Mouse (Mus musculus) ovary, adult 2 months (tissue): ENCODE measurements around the gene Olfm1. TPM values are rescaled to one million over a fixed set of nuclear protein-coding genes. Genes with fewer than 3 reads are reported as not detected.

Experiments
- polyA plus RNA-seq: library from polyadenylated mRNA; depleted of rRNA; stranded (reverse); fragments of >200 nt; gene quantifications from 2 replicates; pipeline ENCODE4 v1.2.3, GENCODE M21; 2012; rRNA removed

Gene Olfm1
- 60.1 and 60.7 TPM in 2 replicates for polyA plus RNA-seq

DNA sequence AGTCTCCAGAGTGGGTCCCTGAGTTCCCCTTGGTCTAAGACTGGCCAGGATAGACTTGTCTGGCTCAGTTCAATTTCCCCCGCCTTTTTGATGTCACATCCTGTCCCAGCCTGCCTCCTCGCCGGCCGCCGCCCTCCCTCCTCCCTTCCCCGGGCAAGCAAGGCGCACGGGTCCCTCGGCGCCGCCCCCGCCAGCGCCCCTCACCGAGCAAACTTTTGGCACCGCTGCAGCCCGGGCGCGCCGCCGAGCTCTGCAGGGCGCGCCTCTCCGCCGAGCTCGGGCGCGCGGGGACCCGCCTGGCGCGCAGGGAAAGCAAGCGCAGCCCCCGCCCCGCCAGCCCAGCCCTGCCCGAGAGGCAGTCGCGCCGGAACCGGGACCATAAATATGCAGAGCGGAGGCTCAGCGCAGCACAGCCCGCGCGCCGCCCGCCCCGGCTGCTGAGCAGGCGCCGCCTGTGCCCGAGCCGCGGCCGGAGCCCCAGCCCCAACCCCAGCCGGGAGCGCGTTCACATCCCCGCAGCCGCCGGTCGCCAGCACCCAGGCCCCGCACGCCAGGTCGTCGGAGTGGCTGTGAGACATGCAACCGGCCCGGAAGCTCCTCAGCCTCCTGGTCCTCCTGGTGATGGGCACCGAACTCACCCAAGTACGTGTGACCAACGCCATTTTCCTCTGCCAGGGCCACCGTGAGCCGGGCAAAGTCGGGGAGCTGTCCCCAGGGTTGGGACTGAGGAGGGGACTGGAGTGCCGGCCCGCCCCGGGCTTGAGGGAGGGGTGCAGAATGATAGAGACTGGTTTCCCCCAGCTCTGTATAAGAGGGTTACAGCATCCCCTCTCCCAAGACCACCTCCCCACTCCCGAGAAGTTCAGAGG is at the start of gene Olfm1:
Gene Olfm1 (plus strand): TSS at position 172 of the 869 bp plus-strand sequence.

Other genes with a start within 250 kb of the Olfm1 start
- gene Fcnb, start 108.1 kb upstream of the Olfm1 start, polyA plus RNA-seq: not detected in 2 replicates